Mouse (Mus musculus) embryo, embryonic 11.5 days (tissue): ENCODE data around the gene Peli2.

Experiments
- DNase-seq: peaks from one replicate; pipeline ENCODE4 v3.0.0-alpha.2; 2012; ENCODE audit warnings: low read depth, low spot score

Peli2 gene

GRCm38 (mm10) chr14:48189330-48189729 lies 68.7 kb downstream of the Peli2 start:
- no peak for DNase-seq

- no peak for DNase-seq
Observed at GRCm38 (mm10) chr14:48190946-48191345, 70.3 kb downstream of the Peli2 start.

- DNase-seq = no peak
Observed at GRCm38 (mm10) chr14:48191925-48192324, 71.3 kb downstream of the Peli2 start.

GRCm38 (mm10) chr14:48196804-48197203 lies 76.2 kb downstream of the Peli2 start:
- DNase-seq = no peak

GRCm38 (mm10) chr14:48197287-48197686 lies 76.7 kb downstream of the Peli2 start:
- no peak for DNase-seq

GRCm38 (mm10) chr14:48198190-48198954 lies 77.7 kb downstream of the Peli2 start:
- no peak for DNase-seq

- DNase-seq = no peak
Observed at GRCm38 (mm10) chr14:48198957-48199356, 78.3 kb downstream of the Peli2 start.

GRCm38 (mm10) chr14:48199506-48199905 lies 78.9 kb downstream of the Peli2 start:
- DNase-seq = no peak

- DNase-seq = no peak
Observed at GRCm38 (mm10) chr14:48200291-48200690, 79.7 kb downstream of the Peli2 start.

GRCm38 (mm10) chr14:48200788-48201187 lies 80.2 kb downstream of the Peli2 start:
- no peak for DNase-seq

- DNase-seq = no peak
Observed at GRCm38 (mm10) chr14:48201403-48201802, 80.8 kb downstream of the Peli2 start.

- DNase-seq = no peak
Observed at GRCm38 (mm10) chr14:48202096-48203036, 81.7 kb downstream of the Peli2 start.

- no peak for DNase-seq
Observed at GRCm38 (mm10) chr14:48205044-48205443, 84.4 kb downstream of the Peli2 start.

GRCm38 (mm10) chr14:48205635-48206034 lies 85.0 kb downstream of the Peli2 start:
- peak; percentile 23 for DNase-seq

- no peak for DNase-seq
Observed at GRCm38 (mm10) chr14:48207119-48207518, 86.5 kb downstream of the Peli2 start.

- DNase-seq = no peak
Observed at GRCm38 (mm10) chr14:48207746-48208640, 87.4 kb downstream of the Peli2 start.

GRCm38 (mm10) chr14:48209436-48209835 lies 88.8 kb downstream of the Peli2 start:
- DNase-seq = no peak

GRCm38 (mm10) chr14:48210089-48210488 lies 89.5 kb downstream of the Peli2 start:
- no peak for DNase-seq

GRCm38 (mm10) chr14:48211526-48211925 lies 90.9 kb downstream of the Peli2 start:
- no peak for DNase-seq

- DNase-seq = no peak
Observed at GRCm38 (mm10) chr14:48212839-48213238, 92.2 kb downstream of the Peli2 start.

- no peak for DNase-seq
Observed at GRCm38 (mm10) chr14:48213593-48213992, 93.0 kb downstream of the Peli2 start.

- DNase-seq = no peak
Observed at GRCm38 (mm10) chr14:48222051-48222450, 101.4 kb downstream of the Peli2 start.
